Mouse (Mus musculus) ES-CJ7 (cell line): Measurements from ENCODE around the gene Atp2a3.

ENCODE experiments used
- DNase-seq: peaks from one replicate; pipeline ENCODE4 v3.0.0; 2011; ENCODE audit warnings: low read depth, low spot score

The Atp2a3 gene

GRCm38 (mm10) chr11:72961072-72961980 is at the start of gene Atp2a3:
Atp2a3 (plus strand) TSS chr11:72961169.
- no peak for DNase-seq

- no peak for DNase-seq
Measured at GRCm38 (mm10) chr11:72917299-72917996, 43.5 kb upstream of the Atp2a3 start.

GRCm38 (mm10) chr11:72923116-72923515 is 37.9 kb upstream of the Atp2a3 start:
- DNase-seq, result no peak

GRCm38 (mm10) chr11:72924458-72924857 is 36.5 kb upstream of the Atp2a3 start:
- no peak for DNase-seq

GRCm38 (mm10) chr11:72925067-72925466 is 35.9 kb upstream of the Atp2a3 start:
- no peak for DNase-seq

- peak; percentile 53 for DNase-seq
Measured at GRCm38 (mm10) chr11:72926226-72926890, 34.6 kb upstream of the Atp2a3 start.

GRCm38 (mm10) chr11:72928516-72928915 is 32.5 kb upstream of the Atp2a3 start:
- no peak for DNase-seq

- peak; percentile 79 for DNase-seq
Measured at GRCm38 (mm10) chr11:72940208-72941143, 20.5 kb upstream of the Atp2a3 start.

GRCm38 (mm10) chr11:72944996-72945793 is 15.8 kb upstream of the Atp2a3 start:
- no peak for DNase-seq

GRCm38 (mm10) chr11:72945875-72946559 is 15.0 kb upstream of the Atp2a3 start:
- no peak for DNase-seq

- no peak for DNase-seq
Measured at GRCm38 (mm10) chr11:72946560-72947119, 14.3 kb upstream of the Atp2a3 start.

GRCm38 (mm10) chr11:72947840-72948239 is 13.1 kb upstream of the Atp2a3 start:
- DNase-seq, result peak; percentile 9

GRCm38 (mm10) chr11:72948254-72948653 is 12.7 kb upstream of the Atp2a3 start:
- DNase-seq, result no peak

GRCm38 (mm10) chr11:72951137-72952000 is 9.6 kb upstream of the Atp2a3 start:
- DNase-seq, result peak; percentile 81

- no peak for DNase-seq
Measured at GRCm38 (mm10) chr11:72952226-72952625, 8.7 kb upstream of the Atp2a3 start.

- no peak for DNase-seq
Measured at GRCm38 (mm10) chr11:72952697-72953096, 8.3 kb upstream of the Atp2a3 start.

- DNase-seq, result peak; percentile 71
Measured at GRCm38 (mm10) chr11:72953116-72953439, 7.9 kb upstream of the Atp2a3 start.

GRCm38 (mm10) chr11:72953440-72954151 is 7.4 kb upstream of the Atp2a3 start:
- DNase-seq, result no peak
